Mouse (Mus musculus) heart, embryonic 14.5 days (tissue): ENCODE measurements at regions not wholly inside any gene's neighbourhood (a gene's known extent, or its start where the extent isn't known, plus 50 kb on each side); places are given as distances from the start of the nearest gene placed in this dataset.
A peak's percentile ranks its signal among the peaks of the same experiment; 100 is the strongest.

Experiments
- ATAC-seq: fragments of 200-750 bp; cut with Nextera tagmentation; 2 replicates; pipeline ENCODE4 v1.8.0; 2017; ENCODE audit warnings: low read depth, moderate TSS enrichment; ENCODE audit not compliant: insufficient number of reproducible peaks, insufficient read depth, low FRiP score
- H3K27ac ChIP-seq, 2 experiments: fragments of 200-500 bp in 1 of 2; fragments of 300-500 bp in 1 of 2; sonication (generic) in 1 of 2; replicated peaks in 1 of 2; 2 replicates each; pipeline ENCODE4 v1.5.1; 2012 to 2014; ENCODE audit warnings: low read depth in 2 of 2, low read length in 2 of 2, control low read depth in 1 of 2, mild to moderate bottlenecking in 1 of 2, mixed read lengths in 1 of 2; ENCODE audit not compliant: control insufficient read depth in 1 of 2, insufficient read depth in 1 of 2
- H3K27me3 ChIP-seq: fragments of 300-500 bp; sonication (generic); 2 replicates; pipeline ENCODE4 v1.6.1; 2014; ENCODE audit warnings: mild to moderate bottlenecking, low read length, control low read depth; ENCODE audit not compliant: control insufficient read depth, insufficient read depth
- H3K36me3 ChIP-seq: fragments of 300-500 bp; sonication (generic); 2 replicates; pipeline ENCODE4 v1.6.1; 2014; ENCODE audit warnings: mild to moderate bottlenecking, control low read depth, low read length, mixed read lengths; ENCODE audit not compliant: control insufficient read depth, insufficient read depth
- H3K4me1 ChIP-seq, 2 experiments: fragments of 200-500 bp in 1 of 2; fragments of 300-500 bp in 1 of 2; sonication (generic) in 1 of 2; 2 replicates each; pipeline ENCODE4 v1.6.1; 2012 to 2014; ENCODE audit warnings: low read length in 2 of 2, control low read depth in 1 of 2, mixed read lengths in 1 of 2; ENCODE audit not compliant: control insufficient read depth in 2 of 2, insufficient read depth in 2 of 2
- H3K4me2 ChIP-seq: fragments of 300-500 bp; sonication (generic); 2 replicates; pipeline ENCODE4 v1.6.1; 2014; ENCODE audit warnings: mild to moderate bottlenecking, low read length
- H3K4me3 ChIP-seq, 2 experiments: fragments of 200-500 bp in 1 of 2; fragments of 300-500 bp in 1 of 2; sonication (generic) in 1 of 2; 2 replicates each; pipeline ENCODE4 v1.5.1; 2012 to 2014; ENCODE audit warnings: low read length in 2 of 2, mild to moderate bottlenecking in 2 of 2, control low read depth in 1 of 2, low read depth in 1 of 2, moderate library complexity in 1 of 2; ENCODE audit not compliant: control insufficient read depth in 1 of 2, insufficient read depth in 1 of 2
- H3K9ac ChIP-seq: fragments of 300-500 bp; sonication (generic); 2 replicates; pipeline ENCODE4 v1.6.1; 2014; ENCODE audit warnings: mild to moderate bottlenecking, low read length
- H3K9me3 ChIP-seq: fragments of 300-500 bp; sonication (generic); 2 replicates; pipeline ENCODE4 v1.6.1; 2016; ENCODE audit warnings: low read length, control low read depth; ENCODE audit not compliant: control insufficient read depth
- WGBS: fragments of 180-500 bp; shearing (Covaris S2); extraction: QIAGEN DNeasy Blood & Tissue Kit; methylation state at CpG from one replicate; pipeline ENCODE4 v1.1.7; 2014; 5-methylcytosine and 5-hydroxymethylcytosine counted together

GRCm38 (mm10) chrX:166932472-166932871 lies 276.6 kb downstream of the Tmsb4x start:
- Histone ChIP-seq H3K27ac (no peak overlapping the region), H3K4me3 (no peak overlapping the region), H3K36me3 (no peaks in the 10 kb centered on the region), H3K9ac (no peak overlapping the region), H3K4me1 (peaks cover 0 to 3% of the 10 kb centered on the region in 2 experiments; a peak in 1 of 4 replicates), H3K9me3 (no peaks in the 10 kb centered on the region), H3K27me3 (no peaks in the 10 kb centered on the region), H3K4me2 (no peak overlapping the region)
- ATAC-seq: no peak

DNA sequence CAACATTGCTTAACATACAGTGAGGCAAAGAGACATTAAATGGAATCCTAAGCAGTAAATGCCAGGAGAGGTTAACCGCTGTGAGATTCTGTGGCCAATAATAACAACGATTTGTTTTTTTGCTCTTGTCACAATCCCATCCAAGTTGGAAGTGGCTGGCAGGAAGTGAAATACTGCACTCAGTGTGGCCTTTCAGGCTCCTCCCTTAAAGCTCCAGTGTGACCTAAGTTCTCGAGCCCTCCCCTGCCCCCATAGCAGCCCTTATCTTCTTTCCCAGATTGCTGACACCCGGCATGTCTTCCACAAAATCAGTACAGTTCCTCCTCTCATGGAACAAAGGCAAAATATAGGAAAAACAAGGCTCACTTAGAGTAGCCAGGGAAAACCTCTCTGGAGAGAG lies 278.1 kb downstream of the Tmsb4x start:
- Histone ChIP-seq H3K27ac (peak overlapping the region; percentile 47 to 66), H3K4me3 (no peak overlapping the region), H3K9me3 (no peaks in the 10 kb centered on the region), H3K4me2 (no peak overlapping the region), H3K4me1 (peaks cover 0 to 3% of the 10 kb centered on the region in 2 experiments; a peak in 1 of 4 replicates), H3K9ac (no peak overlapping the region), H3K36me3 (no peaks in the 10 kb centered on the region), H3K27me3 (no peaks in the 10 kb centered on the region)
- no peak; the same call in 1 of the 2 replicates for ATAC-seq
- 46% methylated on average over 4 of the region's 4 CpGs for WGBS

DNA sequence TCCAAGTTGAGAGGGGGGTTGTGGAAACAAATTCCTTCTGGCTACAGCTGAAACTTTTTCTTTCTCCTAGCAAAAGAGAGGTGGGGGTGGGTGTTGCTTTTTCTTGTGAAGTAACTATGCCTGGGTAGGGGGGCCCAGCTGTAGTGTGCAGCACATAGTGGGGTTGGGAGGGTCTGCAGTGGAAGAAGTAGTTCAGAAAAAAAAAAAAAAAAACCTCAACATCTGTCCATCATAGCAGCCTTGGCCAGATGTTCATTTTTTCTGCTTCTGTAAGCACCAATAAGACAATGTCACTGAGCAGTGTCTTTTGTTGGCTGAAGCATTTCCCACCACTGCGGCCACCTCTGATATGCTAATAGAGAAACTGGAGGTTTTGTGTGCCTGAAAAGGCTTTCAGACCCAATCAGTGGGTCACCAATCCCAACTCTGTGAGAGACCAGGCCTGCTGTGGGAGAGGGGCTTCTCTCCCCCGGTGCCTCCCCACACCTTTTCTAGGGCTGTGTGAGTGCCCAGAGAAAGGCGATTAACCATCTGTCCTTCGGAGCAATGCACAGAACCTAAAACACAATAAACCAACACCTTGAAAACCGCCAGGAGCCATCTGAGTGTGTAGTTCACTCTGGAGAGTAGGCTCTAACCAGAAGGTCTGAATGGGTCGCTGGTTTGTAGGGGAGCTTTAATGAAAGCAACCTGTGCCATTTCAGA lies 279.2 kb downstream of the Tmsb4x start:
- H3K4me3 ChIP-seq: no peak overlapping the region

GRCm38 (mm10) chrX:166915356-166915953 lies 293.7 kb downstream of the Tmsb4x start:
- no peak overlapping the region for H3K27ac ChIP-seq
- ATAC-seq: no peak
- H3K9me3 ChIP-seq: no peaks in the 10 kb centered on the region
- no peaks in the 10 kb centered on the region for H3K27me3 ChIP-seq
- no peak overlapping the region for H3K9ac ChIP-seq
- 57% methylated on average over 2 of the region's 2 CpGs for WGBS
- no peak overlapping the region for H3K4me3 ChIP-seq
- H3K36me3 ChIP-seq: no peaks in the 10 kb centered on the region
- no peaks in the 10 kb centered on the region for H3K4me1 ChIP-seq
- no peak overlapping the region for H3K4me2 ChIP-seq

More for the DNA sequence above, 279.2 kb downstream of the Tmsb4x start:
- H3K36me3 ChIP-seq: no peaks in the 10 kb centered on the region
- H3K4me2 ChIP-seq: no peak overlapping the region
- no peak overlapping the region for H3K27ac ChIP-seq
- 61% methylated on average over 6 of the region's 6 CpGs for WGBS
- peaks cover 0 to 3% of the 10 kb centered on the region in 2 experiments; a peak in 1 of 4 replicates for H3K4me1 ChIP-seq
- H3K27me3 ChIP-seq: no peaks in the 10 kb centered on the region
- ATAC-seq: no peak
- no peak overlapping the region for H3K9ac ChIP-seq
- H3K9me3 ChIP-seq: no peaks in the 10 kb centered on the region

GRCm38 (mm10) chrX:166906602-166907001 lies 302.5 kb downstream of the Tmsb4x start:
- Histone ChIP-seq H3K4me1 (no peaks in the 10 kb centered on the region), H3K4me2 (no peak overlapping the region), H3K4me3 (no peak overlapping the region), H3K27ac (no peak overlapping the region), H3K9me3 (no peaks in the 10 kb centered on the region), H3K9ac (no peak overlapping the region), H3K36me3 (no peaks in the 10 kb centered on the region), H3K27me3 (no peaks in the 10 kb centered on the region)
- whole genome bisulfite sequencing: 64% methylated on average over 6 of the region's 6 CpGs
- ATAC-seq: no peak

DNA sequence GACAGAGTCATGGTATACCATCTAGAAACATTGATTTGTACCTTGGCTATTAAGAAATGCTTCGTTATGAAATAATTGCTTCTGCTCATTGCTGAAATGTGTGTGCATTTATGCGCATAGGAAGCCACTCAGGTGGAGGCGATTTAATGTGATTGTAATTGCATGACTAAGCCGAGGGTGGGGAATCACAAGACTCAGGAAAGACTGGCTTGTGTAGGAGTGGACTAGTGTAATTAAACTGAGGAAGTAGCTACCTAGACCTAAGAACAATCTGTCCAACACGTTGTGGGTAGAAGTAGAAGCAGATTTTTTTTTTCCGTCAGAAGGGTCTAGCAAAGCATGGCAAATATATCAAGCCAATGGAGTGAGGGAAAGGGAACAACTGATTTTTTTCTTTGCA lies 308.4 kb downstream of the Tmsb4x start:
- H3K36me3 ChIP-seq: no peaks in the 10 kb centered on the region
- no peak overlapping the region for H3K9ac ChIP-seq
- H3K9me3 ChIP-seq: no peaks in the 10 kb centered on the region
- H3K27me3 ChIP-seq: no peaks in the 10 kb centered on the region
- WGBS: 75% methylated on average over 6 of the region's 6 CpGs
- no peak overlapping the region for H3K27ac ChIP-seq
- H3K4me2 ChIP-seq: no peak overlapping the region
- H3K4me1 ChIP-seq: no peaks in the 10 kb centered on the region; a peak in 1 of 4 replicates
- no peak overlapping the region for H3K4me3 ChIP-seq
- no peak for ATAC-seq

- Histone ChIP-seq H3K4me3 (no peak overlapping the region), H3K9ac (no peak overlapping the region), H3K9me3 (no peaks in the 10 kb centered on the region), H3K36me3 (no peaks in the 10 kb centered on the region), H3K4me2 (no peak overlapping the region), H3K4me1 (peaks cover 0 to 3% of the 10 kb centered on the region in 2 experiments; a peak in 2 of 4 replicates), H3K27me3 (no peaks in the 10 kb centered on the region), H3K27ac (0 out of 4 replicates have a peak overlapping the region, but pooled peaks have one; percentile 2 to 41)
- no peak for ATAC-seq
- 35% methylated on average over 2 of the region's 2 CpGs for WGBS
Measured at GRCm38 (mm10) chrX:166895199-166895598, 309.7 kb upstream of the Egfl6 start.
